Mouse (Mus musculus): ENCODE measurements around the gene Txk. TPM values are rescaled to one million over a fixed set of nuclear protein-coding genes. Genes with fewer than 3 reads are reported as not detected.

Gene Txk
- polyA plus RNA-seq, 1 experiment, result 0.05 TPM

DNA sequence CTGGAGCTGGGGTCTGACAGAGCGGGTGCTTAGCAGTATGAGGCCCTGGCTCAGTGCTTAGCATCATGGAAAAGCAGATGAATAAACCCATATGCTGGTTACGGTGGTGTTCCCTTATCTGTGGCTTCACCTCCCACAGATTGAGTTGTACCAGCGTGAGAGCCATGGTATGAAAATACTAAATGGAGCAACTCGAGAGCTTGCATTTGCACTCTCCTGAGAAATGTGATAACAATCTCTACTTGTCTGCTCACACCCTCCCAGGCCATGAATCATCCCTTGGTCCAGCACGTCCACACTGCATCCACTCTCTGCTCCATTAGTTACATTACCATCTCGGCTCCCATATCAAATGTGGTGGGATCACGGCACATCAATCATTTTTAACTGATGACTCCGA is 31.4 kb upstream of the Txk start:
- no peak for DNase-seq
- no peak for TF ChIP-seq POLR2A (IDR thresholded peaks at IDR 0.05; ENCODE audit: borderline replicate concordance, insufficient read depth, low read length)
- TF ChIP-seq CTCF (IDR thresholded peaks at IDR 0.05; ENCODE audit: borderline replicate concordance, insufficient read depth, low read depth, low read length), result no peak
- H3K27ac ChIP-seq (ENCODE audit: insufficient read depth, low read length), result no peak overlapping the region
- no peak overlapping the region for H3K4me3 ChIP-seq (replicated peaks; ENCODE audit: insufficient read depth, low read depth, low read length)
- 80% methylated on average over 8 of the region's 8 CpGs for WGBS
- no peaks in the 10 kb centered on the region for H3K4me1 ChIP-seq (ENCODE audit: control insufficient read depth, insufficient read depth, low read length)
- H3K27me3 ChIP-seq (ENCODE audit: control insufficient read depth, insufficient read depth, low read length), result no peaks in the 10 kb centered on the region

DNA sequence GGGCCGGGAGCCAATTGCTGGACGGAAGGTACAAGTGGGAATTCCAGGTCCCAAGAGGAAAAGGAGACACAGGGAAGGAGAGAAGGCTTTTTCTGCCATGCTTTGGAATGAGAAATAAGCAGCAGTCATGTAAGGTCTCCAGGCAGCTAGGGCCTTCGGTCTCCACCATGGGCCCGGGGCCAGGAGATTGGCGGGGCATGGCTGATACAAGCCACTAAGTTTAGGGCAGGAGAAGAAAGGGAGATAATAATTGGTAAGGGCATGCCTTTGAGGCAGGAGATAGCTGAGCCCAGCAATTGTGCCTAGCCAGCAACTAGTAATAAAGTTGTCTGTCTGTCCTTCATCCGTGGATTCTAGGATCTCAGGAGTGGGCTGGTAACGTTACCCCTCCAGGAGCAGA is 30.5 kb upstream of the Txk start:
- TF ChIP-seq POLR2A (IDR thresholded peaks at IDR 0.05; ENCODE audit: borderline replicate concordance, insufficient read depth, low read length) (no peak), CTCF (IDR thresholded peaks at IDR 0.05; ENCODE audit: borderline replicate concordance, insufficient read depth, low read depth, low read length) (no peak)
- Histone ChIP-seq H3K4me3 (replicated peaks; ENCODE audit: insufficient read depth, low read depth, low read length) (no peak overlapping the region), H3K27me3 (ENCODE audit: control insufficient read depth, insufficient read depth, low read length) (no peaks in the 10 kb centered on the region), H3K27ac (ENCODE audit: insufficient read depth, low read length) (no peak overlapping the region), H3K4me1 (ENCODE audit: control insufficient read depth, insufficient read depth, low read length) (no peaks in the 10 kb centered on the region)
- DNase-seq, result no peak
- WGBS, result 46% methylated on average over 7 of the region's 7 CpGs

DNA sequence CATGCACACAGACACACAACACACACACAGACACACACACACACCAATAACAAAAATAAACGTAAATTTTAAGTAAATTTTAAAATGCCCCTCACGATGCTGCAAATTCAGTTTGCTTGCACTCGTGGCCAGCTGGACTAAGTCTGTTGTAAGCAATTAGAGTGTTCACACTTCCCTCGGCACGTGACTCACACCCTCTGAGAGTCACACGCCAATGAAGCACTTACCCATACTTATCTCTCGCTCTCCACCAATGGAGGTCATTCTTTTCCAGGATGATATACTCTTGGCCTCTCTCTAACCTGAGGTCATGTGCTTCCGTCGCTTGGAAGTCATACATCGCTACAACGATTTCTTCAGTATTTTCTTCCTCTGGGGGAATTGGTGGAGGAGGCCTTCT is 29.2 kb upstream of the Txk start:
- Histone ChIP-seq H3K4me1 (ENCODE audit: control insufficient read depth, insufficient read depth, low read length) (no peaks in the 10 kb centered on the region), H3K27ac (ENCODE audit: insufficient read depth, low read length) (no peak overlapping the region), H3K4me3 (replicated peaks; ENCODE audit: insufficient read depth, low read depth, low read length) (no peak overlapping the region), H3K27me3 (ENCODE audit: control insufficient read depth, insufficient read depth, low read length) (no peaks in the 10 kb centered on the region)
- no peak for DNase-seq
- TF ChIP-seq CTCF (IDR thresholded peaks at IDR 0.05; ENCODE audit: borderline replicate concordance, insufficient read depth, low read depth, low read length) (no peak), POLR2A (IDR thresholded peaks at IDR 0.05; ENCODE audit: borderline replicate concordance, insufficient read depth, low read length) (no peak)
- WGBS, result 86% methylated on average over 11 of the region's 11 CpGs

DNA sequence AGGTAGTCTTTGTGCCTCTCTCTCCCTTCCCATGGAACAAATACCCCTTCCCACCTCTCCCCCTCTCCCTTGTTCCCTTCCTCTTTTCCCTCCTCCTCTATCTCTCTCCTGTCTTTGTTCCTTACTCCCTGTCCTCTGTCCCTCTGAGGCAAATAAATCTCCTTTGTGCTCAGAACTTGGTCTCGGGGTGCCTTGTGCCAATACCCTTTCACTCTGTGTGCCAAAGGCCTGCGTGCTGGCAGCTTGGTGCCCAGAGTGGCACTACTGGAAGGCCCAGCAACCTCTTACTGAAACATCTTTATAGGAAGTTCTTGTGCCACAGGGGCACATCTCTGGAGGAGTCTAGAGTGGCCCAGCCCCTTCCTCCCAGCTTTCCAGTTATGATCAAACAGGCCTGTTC is 24.0 kb upstream of the Txk start:
- DNase-seq, result no peak
- Histone ChIP-seq H3K27me3 (ENCODE audit: control insufficient read depth, insufficient read depth, low read length) (no peaks in the 10 kb centered on the region), H3K4me1 (ENCODE audit: control insufficient read depth, insufficient read depth, low read length) (no peaks in the 10 kb centered on the region), H3K27ac (ENCODE audit: insufficient read depth, low read length) (no peak overlapping the region), H3K4me3 (replicated peaks; ENCODE audit: insufficient read depth, low read depth, low read length) (no peak overlapping the region)
- TF ChIP-seq POLR2A (IDR thresholded peaks at IDR 0.05; ENCODE audit: borderline replicate concordance, insufficient read depth, low read length) (no peak), CTCF (IDR thresholded peaks at IDR 0.05; ENCODE audit: borderline replicate concordance, insufficient read depth, low read depth, low read length) (no peak)
- WGBS, result 44% methylated on average over 2 of the region's 2 CpGs

DNA sequence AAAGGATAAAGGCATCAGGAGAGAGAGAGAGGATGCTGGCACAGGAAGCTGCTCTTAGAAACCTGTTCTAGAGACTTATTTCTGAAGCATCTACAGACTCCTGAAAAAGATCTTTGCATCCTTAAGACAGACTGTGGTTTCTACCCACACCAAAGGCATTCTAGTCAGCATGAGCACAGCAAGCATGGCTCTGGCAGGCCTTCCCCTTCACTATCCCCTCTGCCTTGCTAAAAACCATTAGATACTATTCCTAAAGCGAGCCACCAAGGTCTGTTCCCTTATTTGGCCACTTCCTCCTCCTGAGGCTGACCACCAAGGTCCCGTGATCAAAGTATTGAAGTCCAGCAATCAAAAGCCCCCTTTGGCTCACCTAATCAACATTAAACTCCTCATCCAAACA is 23.6 kb upstream of the Txk start:
- H3K27ac ChIP-seq (ENCODE audit: insufficient read depth, low read length), result no peak overlapping the region
- 87% methylated on average over 2 of the region's 2 CpGs for WGBS
- TF ChIP-seq CTCF (IDR thresholded peaks at IDR 0.05; ENCODE audit: borderline replicate concordance, insufficient read depth, low read depth, low read length) (no peak), POLR2A (IDR thresholded peaks at IDR 0.05; ENCODE audit: borderline replicate concordance, insufficient read depth, low read length) (no peak)

DNA sequence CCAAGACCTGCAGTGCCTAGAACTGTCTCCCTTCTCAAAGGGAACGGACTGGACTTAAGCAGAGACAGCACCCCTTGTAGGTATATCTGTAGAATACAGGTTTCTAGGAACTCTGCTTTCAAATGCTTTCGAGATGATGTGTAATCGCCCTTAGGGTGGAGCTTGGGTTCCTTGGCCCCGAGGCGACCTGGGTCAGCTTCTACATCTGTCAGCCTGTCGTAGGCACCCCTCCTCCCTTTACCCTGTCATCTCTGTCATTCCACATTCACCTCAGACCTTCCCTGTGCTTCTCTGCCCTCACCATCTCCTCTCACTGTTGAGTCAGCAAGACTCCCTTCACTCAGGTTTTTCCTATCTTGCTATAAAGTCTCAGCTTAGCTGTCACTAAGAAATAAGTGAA is 17.3 kb upstream of the Txk start:
- DNase-seq, result no peak
- Histone ChIP-seq H3K27ac (ENCODE audit: insufficient read depth, low read length) (no peak overlapping the region), H3K4me3 (replicated peaks; ENCODE audit: insufficient read depth, low read depth, low read length) (no peak overlapping the region), H3K27me3 (ENCODE audit: control insufficient read depth, insufficient read depth, low read length) (no peaks in the 10 kb centered on the region), H3K4me1 (ENCODE audit: control insufficient read depth, insufficient read depth, low read length) (no peaks in the 10 kb centered on the region)
- 86% methylated on average over 6 of the region's 6 CpGs for WGBS
- TF ChIP-seq CTCF (IDR thresholded peaks at IDR 0.05; ENCODE audit: borderline replicate concordance, insufficient read depth, low read depth, low read length), result no peak

More for the DNA sequence above, 23.6 kb upstream of the Txk start:
- no peaks in the 10 kb centered on the region for H3K27me3 ChIP-seq (ENCODE audit: control insufficient read depth, insufficient read depth, low read length)
- DNase-seq, result no peak
- H3K4me1 ChIP-seq (ENCODE audit: control insufficient read depth, insufficient read depth, low read length), result no peaks in the 10 kb centered on the region
- H3K4me3 ChIP-seq (replicated peaks; ENCODE audit: insufficient read depth, low read depth, low read length), result no peak overlapping the region

DNA sequence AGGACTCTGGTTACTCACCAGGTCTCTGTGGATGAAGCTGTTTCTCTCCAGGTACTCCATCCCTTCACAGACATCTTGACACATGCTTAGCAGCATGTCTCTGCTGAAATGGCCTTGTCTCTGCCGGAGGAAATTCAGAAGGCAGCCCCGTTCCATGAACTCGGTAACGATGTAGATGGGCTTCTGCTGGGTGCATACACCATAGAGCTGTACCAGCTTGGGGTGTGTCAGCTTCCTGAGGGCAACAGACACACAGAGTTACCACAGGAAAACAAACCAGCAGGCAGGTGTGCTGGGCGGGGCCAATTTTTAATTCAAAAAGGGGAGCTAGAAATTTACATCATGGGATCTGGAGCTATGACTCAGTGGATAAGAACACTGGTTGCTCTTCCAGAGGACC is 11.0 kb upstream of the Txk start:
- Histone ChIP-seq H3K4me3 (replicated peaks; ENCODE audit: insufficient read depth, low read depth, low read length) (no peak overlapping the region), H3K27ac (ENCODE audit: insufficient read depth, low read length) (no peak overlapping the region), H3K4me1 (ENCODE audit: control insufficient read depth, insufficient read depth, low read length) (no peaks in the 10 kb centered on the region), H3K27me3 (ENCODE audit: control insufficient read depth, insufficient read depth, low read length) (no peaks in the 10 kb centered on the region)
- TF ChIP-seq CTCF (IDR thresholded peaks at IDR 0.05; ENCODE audit: borderline replicate concordance, insufficient read depth, low read depth, low read length) (no peak), POLR2A (IDR thresholded peaks at IDR 0.05; ENCODE audit: borderline replicate concordance, insufficient read depth, low read length) (no peak)
- no peak for DNase-seq
- 92% methylated on average over 5 of the region's 5 CpGs for WGBS

DNA sequence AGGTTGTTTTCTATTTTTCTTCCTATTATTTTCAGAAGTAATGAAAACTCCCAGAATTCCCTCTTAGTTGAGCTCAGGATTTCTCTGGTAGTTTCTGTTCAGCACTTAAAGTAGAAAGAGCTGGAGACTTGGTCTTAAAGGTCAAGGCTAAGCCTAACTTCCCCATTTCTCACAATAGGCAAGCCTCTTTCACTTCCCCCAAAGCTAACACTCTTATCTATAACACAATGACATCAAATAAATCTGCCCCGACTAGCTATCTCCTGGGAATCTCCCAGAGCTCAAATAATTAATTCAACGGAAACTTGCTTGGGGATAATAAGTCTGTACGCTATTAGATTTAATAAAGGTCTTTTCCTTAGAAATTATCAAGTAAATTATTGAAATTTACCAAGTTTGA is 10.4 kb upstream of the Txk start:
- H3K4me3 ChIP-seq (replicated peaks; ENCODE audit: insufficient read depth, low read depth, low read length), result no peak overlapping the region
- no peak for DNase-seq
- H3K27me3 ChIP-seq (ENCODE audit: control insufficient read depth, insufficient read depth, low read length), result no peaks in the 10 kb centered on the region
- no peaks in the 10 kb centered on the region for H3K4me1 ChIP-seq (ENCODE audit: control insufficient read depth, insufficient read depth, low read length)
- no peak for TF ChIP-seq CTCF (IDR thresholded peaks at IDR 0.05; ENCODE audit: borderline replicate concordance, insufficient read depth, low read depth, low read length)
- no peak for TF ChIP-seq POLR2A (IDR thresholded peaks at IDR 0.05; ENCODE audit: borderline replicate concordance, insufficient read depth, low read length)
- no peak overlapping the region for H3K27ac ChIP-seq (ENCODE audit: insufficient read depth, low read length)
- 88% methylated on average over 3 of the region's 3 CpGs for WGBS

Measured in cerebellum, adult 2 months (tissue).